Mouse (Mus musculus) embryonic facial prominence, embryonic 15.5 days (tissue): ENCODE results near the gene Lingo2. TPM values are rescaled to one million over a fixed set of nuclear protein-coding genes. Genes with fewer than 3 reads are reported as not detected.
"Not testable (repeated sequence)": the region's sequence is repeated elsewhere in the genome, so short reads cannot be mapped to it uniquely, and the experiment has no call there.

Experiments used
- ATAC-seq: fragments of 200-750 bp; cut with Nextera tagmentation; 2 replicates; pipeline ENCODE4 v1.8.0; 2017; ENCODE audit warnings: low read depth, moderate TSS enrichment; ENCODE audit not compliant: insufficient number of reproducible peaks, low FRiP score, low TSS enrichment
- H3K27ac ChIP-seq: fragments of 300-500 bp; sonication (generic); replicated peaks from 2 replicates; pipeline ENCODE4 v1.5.1; 2015; ENCODE audit warnings: mild to moderate bottlenecking, inconsistent platforms
- H3K27me3 ChIP-seq: fragments of 300-500 bp; sonication (generic); 2 replicates; pipeline ENCODE4 v1.6.1; 2015; ENCODE audit warnings: inconsistent platforms
- H3K36me3 ChIP-seq: fragments of 300-500 bp; sonication (generic); 2 replicates; pipeline ENCODE4 v1.6.1; 2015; ENCODE audit warnings: mild to moderate bottlenecking, inconsistent platforms
- H3K4me1 ChIP-seq: fragments of 300-500 bp; sonication (generic); 2 replicates; pipeline ENCODE4 v1.6.1; 2015; ENCODE audit warnings: inconsistent platforms
- H3K4me2 ChIP-seq: fragments of 300-500 bp; sonication (generic); replicated peaks from 2 replicates; pipeline ENCODE4 v1.6.1; 2015; ENCODE audit warnings: mild to moderate bottlenecking, inconsistent platforms
- H3K4me3 ChIP-seq: fragments of 300-500 bp; sonication (generic); replicated peaks from 2 replicates; pipeline ENCODE4 v1.5.1; 2015; ENCODE audit warnings: mild to moderate bottlenecking, inconsistent platforms
- H3K9ac ChIP-seq: fragments of 300-500 bp; sonication (generic); 2 replicates; pipeline ENCODE4 v1.6.1; 2015; ENCODE audit warnings: inconsistent platforms
- H3K9me3 ChIP-seq: fragments of 300-500 bp; sonication (generic); replicated peaks from 2 replicates; pipeline ENCODE4 v1.6.1; 2016; ENCODE audit warnings: inconsistent platforms
- whole genome bisulfite sequencing: fragments of 180-500 bp; shearing (Covaris S2); methylation state at CpG from one replicate; pipeline ENCODE4 v1.1.7; 2015; 5-methylcytosine and 5-hydroxymethylcytosine counted together
- microRNA counts: library from miRNA; unstranded; fragments of <30 nt; microRNA quantifications from one replicate; lab custom pipeline; 2016
- microRNA-seq: library from miRNA; unstranded; fragments of <30 nt; microRNA quantifications from one replicate; pipeline ENCODE4, GENCODE M21; 2016; ENCODE audit warnings: borderline number of aligned reads
- polyA plus RNA-seq: library from polyadenylated mRNA; unstranded; fragments of >200 nt; fragmentation: Nextera tagmentation; extraction: Ambion mirVana; gene quantifications from 2 replicates; pipeline ENCODE4 v1.2.1, GENCODE M21; 2015

Gene Lingo2
- polyA plus RNA-seq, 1 experiment from 2014 or later: 4.6 TPM

GRCm38 (mm10) chr4:35724774-35725173 lies 1226.8 kb downstream of the Lingo2 start:
- Histone ChIP-seq H3K9me3 (no peaks in the 10 kb centered on the region), H3K4me2 (no peak overlapping the region), H3K9ac (no peak overlapping the region), H3K27me3 (no peaks in the 10 kb centered on the region), H3K27ac (no peak overlapping the region), H3K4me3 (no peak overlapping the region), H3K36me3 (no peaks in the 10 kb centered on the region), H3K4me1 (no peaks in the 10 kb centered on the region)
- WGBS: 48% methylated on average over 1 of the region's 1 CpGs
- no peak for ATAC-seq

GRCm38 (mm10) chr4:35704126-35704525 lies 1247.4 kb downstream of the Lingo2 start:
- 20% methylated on average over 2 of the region's 2 CpGs for WGBS
- Histone ChIP-seq H3K27me3 (no peaks in the 10 kb centered on the region), H3K36me3 (no peaks in the 10 kb centered on the region), H3K9me3 (no peaks in the 10 kb centered on the region), H3K9ac (no peak overlapping the region), H3K4me1 (no peaks in the 10 kb centered on the region), H3K4me2 (no peak overlapping the region), H3K27ac (no peak overlapping the region), H3K4me3 (no peak overlapping the region)
- ATAC-seq: no peak

- H3K4me1 ChIP-seq: no peaks in the 10 kb centered on the region
- no peaks in the 10 kb centered on the region for H3K27me3 ChIP-seq
- no peak overlapping the region for H3K9ac ChIP-seq
- no peaks in the 10 kb centered on the region for H3K36me3 ChIP-seq
- WGBS: 79% methylated on average over 1 of the region's 1 CpGs
- no peaks in the 10 kb centered on the region for H3K9me3 ChIP-seq
- no peak overlapping the region for H3K4me3 ChIP-seq
- H3K4me2 ChIP-seq: no peak overlapping the region
- no peak for ATAC-seq
- H3K27ac ChIP-seq: no peak overlapping the region
Measured at GRCm38 (mm10) chr4:35702661-35703060, 1248.9 kb downstream of the Lingo2 start.

- H3K9me3 ChIP-seq: no peaks in the 10 kb centered on the region
- 67% methylated on average over 2 of the region's 2 CpGs for WGBS
- no peak for ATAC-seq
- H3K4me1 ChIP-seq: no peaks in the 10 kb centered on the region
- no peak overlapping the region for H3K9ac ChIP-seq
- no peaks in the 10 kb centered on the region for H3K36me3 ChIP-seq
- no peaks in the 10 kb centered on the region for H3K27me3 ChIP-seq
- H3K27ac ChIP-seq: no peak overlapping the region
- H3K4me3 ChIP-seq: no peak overlapping the region
- H3K4me2 ChIP-seq: no peak overlapping the region
Measured at GRCm38 (mm10) chr4:35695137-35695522, 1256.4 kb downstream of the Lingo2 start.

GRCm38 (mm10) chr4:35694360-35695136 lies 1257.0 kb downstream of the Lingo2 start:
- H3K4me2 ChIP-seq: no peak overlapping the region
- no peak overlapping the region for H3K4me3 ChIP-seq
- no peak for ATAC-seq
- H3K9me3 ChIP-seq: no peaks in the 10 kb centered on the region
- H3K36me3 ChIP-seq: no peaks in the 10 kb centered on the region
- H3K27ac ChIP-seq: no peak overlapping the region
- H3K27me3 ChIP-seq: no peaks in the 10 kb centered on the region
- H3K4me1 ChIP-seq: no peaks in the 10 kb centered on the region
- H3K9ac ChIP-seq: no peak overlapping the region
- whole genome bisulfite sequencing: 85% methylated on average over 4 of the region's 4 CpGs

GRCm38 (mm10) chr4:35690521-35690920 lies 1261.0 kb downstream of the Lingo2 start:
- Histone ChIP-seq H3K27ac (no peak overlapping the region), H3K4me2 (no peak overlapping the region), H3K4me1 (no peaks in the 10 kb centered on the region), H3K4me3 (no peak overlapping the region), H3K9ac (no peak overlapping the region), H3K9me3 (no peaks in the 10 kb centered on the region), H3K27me3 (no peaks in the 10 kb centered on the region), H3K36me3 (no peaks in the 10 kb centered on the region)
- no peak for ATAC-seq
- WGBS: 70% methylated on average over 5 of the region's 5 CpGs

GRCm38 (mm10) chr4:35688498-35689240 lies 1262.9 kb downstream of the Lingo2 start:
- not testable (repeated sequence) for H3K4me3 ChIP-seq, H3K36me3 ChIP-seq, H3K4me2 ChIP-seq, H3K4me1 ChIP-seq, H3K9me3 ChIP-seq, H3K9ac ChIP-seq, H3K27ac ChIP-seq, H3K27me3 ChIP-seq, ATAC-seq
- 75% methylated on average over 5 of the region's 5 CpGs for whole genome bisulfite sequencing

MicroRNAs within 50 kb of the gene (microRNA counts, 519-probe panel; counts per million panel counts)
- 1,912 counts per million, percentile 33 among the panel's probes with 10 or more counts for microRNA mmu-miR-873 (lab: Ali Mortazavi, UCI)
- microRNA mmu-miR-876-3p (lab: Ali Mortazavi, UCI): 1,898 counts per million, percentile 32 among the panel's probes with 10 or more counts
- microRNA mmu-miR-876-5p (lab: Ali Mortazavi, UCI): 942 counts per million, percentile 4 among the panel's probes with 10 or more counts

Small RNAs within 50 kb of the gene (microRNA-seq; reads per million reads assigned to microRNA genes)
- gene Mir873a: not detected
- not detected for gene Mir873b
- gene Mir876: not detected
